Mouse (Mus musculus) C2C12 (cell line): ENCODE measurements around the gene Gm8439. TPM values are rescaled to one million over a fixed set of nuclear protein-coding genes. Genes with fewer than 3 reads are reported as not detected.

Source experiments
- H3K27me3 ChIP-seq: one replicate; pipeline ENCODE4 v1.6.1; 2011; ENCODE audit not compliant: control insufficient read depth, insufficient read depth, insufficient read length
- H3K36me3 ChIP-seq: one replicate; pipeline ENCODE4 v1.6.1; 2011; ENCODE audit not compliant: control insufficient read depth, insufficient read depth
- H3K4me3 ChIP-seq: one replicate; pipeline ENCODE4 v1.5.1; 2011; ENCODE audit warnings: mild to moderate bottlenecking, control low read depth; ENCODE audit not compliant: poor library complexity, insufficient read depth, severe bottlenecking
- H3K79me2 ChIP-seq: one replicate; pipeline ENCODE4 v1.6.1; 2011; ENCODE audit not compliant: control insufficient read depth, insufficient read depth
- H3K79me3 ChIP-seq: one replicate; pipeline ENCODE4 v1.6.1; 2011; ENCODE audit warnings: low read depth, control low read depth
- H3ac ChIP-seq: one replicate; pipeline ENCODE3; 2011; ENCODE audit warnings: low read depth; ENCODE audit not compliant: control insufficient read depth, insufficient read length
- CEBPB ChIP-seq: IDR thresholded peaks from one replicate; pipeline ENCODE4 v1.6.1; 2011; ENCODE audit warnings: low read depth, mild to moderate bottlenecking, control low read depth, moderate library complexity
- CTCF ChIP-seq: IDR thresholded peaks from one replicate; pipeline ENCODE4 v1.5.1; 2011; ENCODE audit not compliant: control insufficient read depth, insufficient read depth, insufficient read length
- FOSL1 ChIP-seq: IDR thresholded peaks from one replicate; pipeline ENCODE4 v1.8.0; 2011; ENCODE audit warnings: mild to moderate bottlenecking, low read length; ENCODE audit not compliant: poor library complexity, insufficient read depth, severe bottlenecking
- MAX ChIP-seq: IDR thresholded peaks from one replicate; pipeline ENCODE4 v1.6.1; 2011; ENCODE audit warnings: mild to moderate bottlenecking, control low read depth
- MYOD1 ChIP-seq: IDR thresholded peaks from one replicate; pipeline ENCODE4 v1.6.1; 2011; ENCODE audit warnings: low read depth; ENCODE audit not compliant: control insufficient read depth, insufficient read length
- MYOG ChIP-seq: IDR thresholded peaks from one replicate; pipeline ENCODE4 v1.6.1; 2011; ENCODE audit not compliant: control insufficient read depth, insufficient read length; ENCODE audit errors: extremely low read depth
- USF1 ChIP-seq: IDR thresholded peaks from one replicate; pipeline ENCODE4 v1.6.1; 2011; ENCODE audit warnings: low read depth, mild to moderate bottlenecking, control low read depth, moderate library complexity
- long read RNA-seq, 2 experiments: library from polyadenylated mRNA; unstranded; transcript quantifications; one replicate each; pipeline ENCODE4 v2.0.0; 2019 to 2020
- polyA plus RNA-seq: library from polyadenylated mRNA; unstranded; fragments of >200 nt; fragmentation: generic; extraction: Trizol; gene quantifications from one replicate; pipeline ENCODE4 v1.2.1, GENCODE M21; 2012; ENCODE audit warnings: missing spikeins

The Gm8439 gene
- polyA plus RNA-seq = not detected
- long read RNA-seq, experiment 1 = 0 reads
- long read RNA-seq, experiment 2 = 0 reads

- no peaks in the 10 kb centered on the region for H3K79me3 ChIP-seq
- no peaks in the 10 kb centered on the region for H3K79me2 ChIP-seq
- no peak within 1 kb of the TSS for H3ac ChIP-seq
- H3K4me3 ChIP-seq = no peak within 1 kb of the TSS
- TF ChIP-seq CEBPB = no peak
- no peak for TF ChIP-seq MAX
- TF ChIP-seq CTCF = no peak
- TF ChIP-seq FOSL1 = no peak
- no peak for TF ChIP-seq USF1
- TF ChIP-seq MYOG = no peak
- no peak for TF ChIP-seq MYOD1
- H3K36me3 ChIP-seq = no peaks in the 10 kb centered on the region
- H3K27me3 ChIP-seq = peaks cover 33% of the 10 kb centered on the region
Measured at GRCm38 (mm10) chr4:120588445-120588844, at the start of gene Gm8439. TSS of gene Gm8439 (plus strand) at chr4:120588745.

GRCm38 (mm10) chr4:120544896-120545295, 43.6 kb upstream of the Gm8439 start:
- Histone ChIP-seq H3K79me3 (peaks cover 4% of the 10 kb centered on the region), H3ac (no peak overlapping the region), H3K27me3 (no peaks in the 10 kb centered on the region), H3K36me3 (peaks cover 97% of the 10 kb centered on the region), H3K4me3 (no peak overlapping the region), H3K79me2 (no peaks in the 10 kb centered on the region)
- TF ChIP-seq CEBPB (no peak), FOSL1 (no peak), CTCF (no peak), USF1 (no peak), MYOD1 (no peak), MYOG (no peak), MAX (no peak)

- Histone ChIP-seq H3K4me3 (no peak overlapping the region), H3K79me3 (peaks cover 5% of the 10 kb centered on the region), H3ac (no peak overlapping the region), H3K36me3 (peaks cover 97% of the 10 kb centered on the region), H3K27me3 (no peaks in the 10 kb centered on the region), H3K79me2 (peaks cover 40% of the 10 kb centered on the region)
- no peak for TF ChIP-seq FOSL1
Measured at GRCm38 (mm10) chr4:120556592-120556991, 32.0 kb upstream of the Gm8439 start.

GRCm38 (mm10) chr4:120565726-120566125, 22.8 kb upstream of the Gm8439 start:
- Histone ChIP-seq H3K4me3 (no peak overlapping the region), H3K36me3 (peaks cover 67% of the 10 kb centered on the region), H3K79me3 (peaks cover 69% of the 10 kb centered on the region), H3K79me2 (peaks cover 88% of the 10 kb centered on the region), H3K27me3 (no peaks in the 10 kb centered on the region), H3ac (no peak overlapping the region)
- TF ChIP-seq MAX = no peak
- TF ChIP-seq CEBPB = no peak
- TF ChIP-seq FOSL1 = no peak
- no peak for TF ChIP-seq USF1
- no peak for TF ChIP-seq MYOG
- TF ChIP-seq CTCF = no peak
- no peak for TF ChIP-seq MYOD1

- Histone ChIP-seq H3K36me3 (peaks cover 47% of the 10 kb centered on the region), H3K4me3 (peak overlapping the region; percentile 62), H3K27me3 (no peaks in the 10 kb centered on the region), H3K79me2 (peaks cover 70% of the 10 kb centered on the region), H3ac (no peak overlapping the region), H3K79me3 (peaks cover 67% of the 10 kb centered on the region)
- no peak for TF ChIP-seq CTCF
- TF ChIP-seq MAX = no peak
- no peak for TF ChIP-seq USF1
- TF ChIP-seq MYOG = no peak
- no peak for TF ChIP-seq CEBPB
- TF ChIP-seq MYOD1 = no peak
- no peak for TF ChIP-seq FOSL1
Measured at GRCm38 (mm10) chr4:120568005-120568404, 20.5 kb upstream of the Gm8439 start.

GRCm38 (mm10) chr4:120569025-120569424, 19.5 kb upstream of the Gm8439 start:
- TF ChIP-seq USF1 (no peak), CTCF (no peak), MAX (no peak)
- Histone ChIP-seq H3K36me3 (peaks cover 36% of the 10 kb centered on the region), H3K4me3 (peak overlapping the region; percentile 62), H3K79me3 (peaks cover 57% of the 10 kb centered on the region), H3ac (peak overlapping the region; percentile 77), H3K27me3 (no peaks in the 10 kb centered on the region), H3K79me2 (peaks cover 60% of the 10 kb centered on the region)
